ENCODE assay signal across 8 mouse cellular contexts in genomic region chr7:49762605-49763004, GRCm38 (mm10). TPM values are rescaled to one million over a fixed set of nuclear protein-coding genes. Genes with fewer than 3 reads are reported as not detected.
DNase-seq lines count a peak whose midpoint lies in the region; ATAC-seq and TF ChIP-seq lines count a peak whose summit lies in the region.

No protein-coding gene starts in this region.

- peak overlapping the region; percentile 30 for H3K4me3 ChIP-seq in liver, embryonic 13.5 days (replicated peaks)
- H3K4me3 ChIP-seq in intestine, embryonic 16.5 days (ENCODE audit: low read length): no peak overlapping the region
- H3K4me3 ChIP-seq in embryonic facial prominence, embryonic 10.5 days: no peak overlapping the region
- H3K4me3 ChIP-seq in hindbrain, postnatal 0 days (ENCODE audit: low read length): no peak overlapping the region

- peak; percentile 82 for ATAC-seq in frontal cortex, adult (ENCODE audit: low TSS enrichment)
- peak; percentile 47 for ATAC-seq in liver, embryonic 13.5 days (ENCODE audit: low read depth)
- no peak for ATAC-seq in intestine, embryonic 16.5 days
- ATAC-seq in hindbrain, postnatal 0 days: no peak

- H3K4me2 ChIP-seq in liver, embryonic 13.5 days: peak overlapping the region; percentile 56
- H3K4me2 ChIP-seq in intestine, embryonic 16.5 days (ENCODE audit: low read depth, low read length): no peak overlapping the region
- no peak overlapping the region for H3K4me2 ChIP-seq in hindbrain, postnatal 0 days (ENCODE audit: low read depth, low read length)

- H3K27me3 ChIP-seq in liver, embryonic 13.5 days: peaks cover 3% of the 10 kb centered on the region; the same call in 1 of the 2 replicates
- no peaks in the 10 kb centered on the region for H3K27me3 ChIP-seq in intestine, embryonic 16.5 days (replicated peaks; ENCODE audit: control insufficient read depth, insufficient read depth, low read length)
- H3K27me3 ChIP-seq in embryonic facial prominence, embryonic 10.5 days (replicated peaks; ENCODE audit: low read depth, poor library complexity, severe bottlenecking): peaks cover 79% of the 10 kb centered on the region
- no peaks in the 10 kb centered on the region; the same call in 1 of the 2 replicates for H3K27me3 ChIP-seq in hindbrain, postnatal 0 days (ENCODE audit: insufficient read depth, low read length)

- no peak for TF ChIP-seq CTCF in hindbrain, postnatal 0 days (IDR thresholded peaks at IDR 0.05; ENCODE audit: low read depth)

- H3K9me3 ChIP-seq in liver, embryonic 13.5 days (replicated peaks): no peaks in the 10 kb centered on the region
- H3K9me3 ChIP-seq in intestine, embryonic 16.5 days (ENCODE audit: control insufficient read depth, low read length): no peaks in the 10 kb centered on the region
- H3K9me3 ChIP-seq in embryonic facial prominence, embryonic 10.5 days: peaks cover 7% of the 10 kb centered on the region; the same call in 1 of the 2 replicates
- no peaks in the 10 kb centered on the region for H3K9me3 ChIP-seq in hindbrain, postnatal 0 days (ENCODE audit: low read length)

- peak overlapping the region; percentile 97 for H3K27ac ChIP-seq in liver, embryonic 13.5 days
- H3K27ac ChIP-seq in intestine, embryonic 16.5 days (ENCODE audit: low read length): no peak overlapping the region
- no peak overlapping the region for H3K27ac ChIP-seq in embryonic facial prominence, embryonic 10.5 days (replicated peaks)
- no peak overlapping the region for H3K27ac ChIP-seq in hindbrain, postnatal 0 days

- WGBS in liver, embryonic 13.5 days (ENCODE audit: insufficient replicate concordance): 59% methylated on average over 13 of the region's 13 CpGs
- WGBS in intestine, embryonic 16.5 days: 78% methylated on average over 13 of the region's 13 CpGs
- 80% methylated on average over 13 of the region's 13 CpGs for WGBS in embryonic facial prominence, embryonic 10.5 days
- 61% methylated on average over 13 of the region's 13 CpGs for WGBS in hindbrain, postnatal 0 days

- peak overlapping the region; percentile 94; the same call in 1 of the 2 replicates for H3K9ac ChIP-seq in liver, embryonic 13.5 days
- H3K9ac ChIP-seq in intestine, embryonic 16.5 days (ENCODE audit: low read depth, low read length): no peak overlapping the region
- no peak overlapping the region for H3K9ac ChIP-seq in hindbrain, postnatal 0 days (replicated peaks; ENCODE audit: low read length)

- no peak for DNase-seq in frontal cortex, postnatal 14 days (ENCODE audit: low spot score in 2 of 2)
- peak; percentile 88 for DNase-seq in 416B (ENCODE audit: low read depth)
- peak; percentile 87 for DNase-seq in c-Kit-negative CD71-positive TER-119-positive erythroid progenitor cells, embryonic 14.5 days (ENCODE audit: low read depth, low spot score)
- DNase-seq in liver, embryonic 13.5 days: peak; percentile 79
- DNase-seq in embryonic facial prominence, embryonic 10.5 days (ENCODE audit: low spot score): no peak
- no peak for DNase-seq in hindbrain, postnatal 0 days (ENCODE audit: low spot score)

- H3K4me1 ChIP-seq in liver, embryonic 13.5 days (replicated peaks): peaks cover 75% of the 10 kb centered on the region
- 0 out of 2 replicates have a peak, but pooled peaks cover 3% of the 10 kb centered on the region for H3K4me1 ChIP-seq in intestine, embryonic 16.5 days (ENCODE audit: control insufficient read depth, insufficient read depth, low read length)
- H3K4me1 ChIP-seq in embryonic facial prominence, embryonic 10.5 days: peaks cover 8% of the 10 kb centered on the region; the same call in 1 of the 2 replicates
- 0 out of 2 replicates have a peak, but pooled peaks cover 6% of the 10 kb centered on the region for H3K4me1 ChIP-seq in hindbrain, postnatal 0 days (ENCODE audit: insufficient read depth, low read length)

- peaks cover 45% of the 10 kb centered on the region for H3K36me3 ChIP-seq in liver, embryonic 13.5 days
- H3K36me3 ChIP-seq in intestine, embryonic 16.5 days (ENCODE audit: control insufficient read depth, insufficient read depth, low read length): no peaks in the 10 kb centered on the region
- no peaks in the 10 kb centered on the region for H3K36me3 ChIP-seq in embryonic facial prominence, embryonic 10.5 days (replicated peaks)
- H3K36me3 ChIP-seq in hindbrain, postnatal 0 days (ENCODE audit: insufficient read depth, low read length): no peaks in the 10 kb centered on the region

RNA-seq across cellular contexts. Expression of gene Htatip2, which starts 3.7 kb away (rescaled TPM):
- polyA plus RNA-seq in liver, embryonic 13.5 days (2015; fragmentation: Nextera tagmentation; extraction: Ambion mirVana): 39.0 and 40.6 TPM in 2 replicates
- polyA plus RNA-seq in intestine, embryonic 16.5 days (2015; fragmentation: Nextera tagmentation; extraction: Ambion mirVana): 25.7 and 26.0 TPM in 2 replicates
- polyA plus RNA-seq in embryonic facial prominence, embryonic 10.5 days (2016; fragmentation: Nextera tagmentation; extraction: Ambion mirVana): 4.8 and 5.6 TPM in 2 replicates
- 1.5 TPM in 1 of 2 replicates, not detected in the other for total RNA-seq in hindbrain, postnatal 0 days (2014; rRNA removed)
- 7.1 and 8.5 TPM in 2 replicates for polyA plus RNA-seq in hindbrain, postnatal 0 days (2015; fragmentation: Nextera tagmentation; extraction: Ambion mirVana)

RNA-seq across cellular contexts. Expression of gene Prmt3, which starts 15.5 kb away (rescaled TPM):
- polyA plus RNA-seq in liver, embryonic 13.5 days (2015; fragmentation: Nextera tagmentation; extraction: Ambion mirVana): 32.3 and 36.4 TPM in 2 replicates
- 40.1 and 45.4 TPM in 2 replicates for polyA plus RNA-seq in intestine, embryonic 16.5 days (2015; fragmentation: Nextera tagmentation; extraction: Ambion mirVana)
- 58.5 and 68.6 TPM in 2 replicates for polyA plus RNA-seq in embryonic facial prominence, embryonic 10.5 days (2016; fragmentation: Nextera tagmentation; extraction: Ambion mirVana)
- 51.2 and 53.2 TPM in 2 replicates for total RNA-seq in hindbrain, postnatal 0 days (2014; rRNA removed)
- 40.4 and 42.0 TPM in 2 replicates for polyA plus RNA-seq in hindbrain, postnatal 0 days (2015; fragmentation: Nextera tagmentation; extraction: Ambion mirVana)

Comparison
In these comparisons a context has a peak if more than half of its experiments do, and no peak if none do; other contexts are left out.
1. ATAC-seq: peak in frontal cortex, adult (single experiment) and liver, embryonic 13.5 days (single experiment); none in intestine, embryonic 16.5 days (single experiment) and hindbrain, postnatal 0 days (single experiment).
2. DNase-seq: peak in 416B (single experiment), c-Kit-negative CD71-positive TER-119-positive erythroid progenitor cells, embryonic 14.5 days (single experiment) and liver, embryonic 13.5 days (single experiment); none in frontal cortex, postnatal 14 days (0 of 2), embryonic facial prominence, embryonic 10.5 days (single experiment) and hindbrain, postnatal 0 days (single experiment).